Mouse (Mus musculus) leukemia stem cell, adult 10-12 weeks (primary cell): Measurements from ENCODE around the gene Slc22a28. TPM values are rescaled to one million over a fixed set of nuclear protein-coding genes. Genes with fewer than 3 reads are reported as not detected.

Experiments used
- polyA plus RNA-seq: library from polyadenylated mRNA; stranded (reverse); fragments of >175 nt; gene quantifications from 2 replicates; pipeline ENCODE4 v1.2.3, GENCODE M21; 2012; ENCODE audit warnings: low replicate concordance

The Slc22a28 gene
- not detected in 2 replicates for polyA plus RNA-seq

GRCm38 (mm10) chr19:8131881-8132280, at the start of gene Slc22a28:
Slc22a28 (minus strand) TSS chr19:8131982.

Other genes starting within 250 kb of the Slc22a28 start
- not detected in 2 replicates for gene Slc22a27, start 166.0 kb downstream of the Slc22a28 start, polyA plus RNA-seq
- not detected in 2 replicates for gene Slc22a29, start 86.9 kb upstream of the Slc22a28 start, polyA plus RNA-seq